Mouse (Mus musculus) G1E (cell line): ENCODE measurements at regions not wholly inside any gene's neighbourhood (a gene's known extent, or its start where the extent isn't known, plus 50 kb on each side); places are given as distances from the start of the nearest gene placed in this dataset.

ENCODE experiments used
- ATAC-seq: 2 replicates; pipeline ENCODE4 v1.8.0; 2016; ENCODE audit warnings: mild to moderate bottlenecking; ENCODE audit not compliant: insufficient number of reproducible peaks, poor library complexity, low FRiP score, severe bottlenecking; ENCODE audit errors: extremely low read depth
- DNase-seq: peaks from one replicate; pipeline ENCODE4 v3.0.0; 2012; ENCODE audit warnings: low spot score
- H3K27me3 ChIP-seq: 2 replicates; pipeline ENCODE4 v1.6.1; 2012; ENCODE audit warnings: mild to moderate bottlenecking, low read length, inconsistent platforms; ENCODE audit not compliant: insufficient read depth
- H3K36me3 ChIP-seq: replicated peaks from 2 replicates; pipeline ENCODE3; 2012; ENCODE audit warnings: mild to moderate bottlenecking, inconsistent platforms
- H3K4me1 ChIP-seq: 2 replicates; pipeline ENCODE4 v1.6.1; 2012; ENCODE audit warnings: low read depth, low read length, inconsistent platforms, mixed read lengths; ENCODE audit not compliant: insufficient read depth
- H3K4me3 ChIP-seq: 2 replicates; pipeline ENCODE4 v1.5.1; 2012; ENCODE audit warnings: low read depth, mild to moderate bottlenecking, inconsistent platforms, low read length, moderate library complexity, mixed read lengths
- H3K9me3 ChIP-seq: replicated peaks from 2 replicates; pipeline ENCODE4 v1.6.1; 2012; ENCODE audit warnings: inconsistent platforms
- CTCF ChIP-seq: IDR thresholded peaks from 2 replicates; pipeline ENCODE4 v1.5.1; 2012; ENCODE audit warnings: low read depth, low read length, inconsistent platforms, mixed read lengths
- GATA1 ChIP-seq: IDR thresholded peaks from 2 replicates; pipeline ENCODE4 v1.6.1; 2012; ENCODE audit warnings: borderline replicate concordance, low read length, inconsistent platforms, mixed read lengths
- GATA2 ChIP-seq: IDR thresholded peaks from 2 replicates; pipeline ENCODE4 v1.6.1; 2012; ENCODE audit warnings: low read depth, low read length, inconsistent platforms, borderline replicate concordance
- POLR2AphosphoS5 ChIP-seq: IDR thresholded peaks from 2 replicates; pipeline ENCODE4 v1.6.1; 2012; ENCODE audit warnings: low read depth, low read length, inconsistent platforms; ENCODE audit not compliant: insufficient replicate concordance
- TAL1 ChIP-seq: conservative IDR thresholded peaks from 2 replicates; pipeline ENCODE4 v1.6.1; 2012; ENCODE audit warnings: low read depth, low read length, inconsistent platforms, mixed read lengths

DNA sequence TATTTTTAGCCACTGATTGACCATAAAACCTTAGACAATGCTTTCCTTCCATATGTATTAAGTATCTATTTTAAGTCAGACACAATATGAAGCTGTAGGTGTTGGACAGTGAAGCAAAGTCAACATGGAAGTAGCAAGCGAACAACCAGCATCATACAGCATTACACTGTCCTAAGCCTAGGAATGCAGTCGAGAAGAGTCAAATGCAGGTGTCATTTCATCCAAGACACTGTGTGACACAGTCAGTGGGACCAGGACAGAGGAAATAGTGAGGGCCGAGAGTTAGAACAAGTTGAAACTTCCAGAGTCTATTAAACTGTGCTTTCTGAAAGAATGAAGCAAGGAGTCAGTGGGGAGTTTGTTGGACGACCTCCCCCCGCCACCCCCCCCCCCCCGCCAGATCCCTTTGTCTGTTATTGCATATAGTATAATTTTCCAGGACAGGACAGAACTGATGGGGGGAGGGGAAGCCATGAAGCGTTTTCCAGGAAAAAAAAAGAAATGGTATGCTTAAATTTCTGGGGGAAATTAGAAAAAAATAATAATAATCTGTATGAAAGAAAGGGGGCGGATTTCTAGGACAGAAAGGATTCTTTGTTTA, 559.9 kb downstream of the Rps29 start:
- TF ChIP-seq TAL1, result no peak
- no peak for TF ChIP-seq GATA2
- TF ChIP-seq GATA1, result no peak
- peaks cover 10% of the 10 kb centered on the region for H3K9me3 ChIP-seq
- no peaks in the 10 kb centered on the region for H3K27me3 ChIP-seq
- ATAC-seq (no peak), DNase-seq (no peak)
- H3K36me3 ChIP-seq, result no peaks in the 10 kb centered on the region
- H3K4me3 ChIP-seq, result no peak overlapping the region
- H3K4me1 ChIP-seq, result no peaks in the 10 kb centered on the region

DNA sequence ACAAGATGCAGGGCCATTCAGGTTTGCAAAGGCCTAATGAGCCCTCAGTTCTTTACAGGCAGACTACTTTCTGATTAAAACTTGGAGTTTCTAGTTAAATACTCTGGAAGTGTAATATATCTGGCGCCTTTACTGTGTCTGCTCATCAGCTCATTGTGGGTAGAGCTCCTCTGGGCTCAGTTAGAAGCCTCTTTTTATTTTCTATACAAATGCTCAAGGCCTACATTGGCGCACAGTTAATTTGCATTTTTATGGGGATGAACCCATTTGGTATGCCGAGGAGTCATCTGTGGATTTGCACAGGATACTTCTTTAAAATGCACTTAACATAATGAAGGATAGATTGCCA, 573.5 kb downstream of the Rps29 start:
- DNase-seq (no peak), ATAC-seq (no peak)
- Histone ChIP-seq H3K4me3 (no peak overlapping the region), H3K27me3 (no peaks in the 10 kb centered on the region), H3K9me3 (no peaks in the 10 kb centered on the region), H3K36me3 (no peaks in the 10 kb centered on the region), H3K4me1 (no peaks in the 10 kb centered on the region)
- no peak for TF ChIP-seq CTCF
- TF ChIP-seq POLR2AphosphoS5, result no peak
- no peak for TF ChIP-seq GATA1
- no peak for TF ChIP-seq TAL1
- TF ChIP-seq GATA2, result no peak

DNA sequence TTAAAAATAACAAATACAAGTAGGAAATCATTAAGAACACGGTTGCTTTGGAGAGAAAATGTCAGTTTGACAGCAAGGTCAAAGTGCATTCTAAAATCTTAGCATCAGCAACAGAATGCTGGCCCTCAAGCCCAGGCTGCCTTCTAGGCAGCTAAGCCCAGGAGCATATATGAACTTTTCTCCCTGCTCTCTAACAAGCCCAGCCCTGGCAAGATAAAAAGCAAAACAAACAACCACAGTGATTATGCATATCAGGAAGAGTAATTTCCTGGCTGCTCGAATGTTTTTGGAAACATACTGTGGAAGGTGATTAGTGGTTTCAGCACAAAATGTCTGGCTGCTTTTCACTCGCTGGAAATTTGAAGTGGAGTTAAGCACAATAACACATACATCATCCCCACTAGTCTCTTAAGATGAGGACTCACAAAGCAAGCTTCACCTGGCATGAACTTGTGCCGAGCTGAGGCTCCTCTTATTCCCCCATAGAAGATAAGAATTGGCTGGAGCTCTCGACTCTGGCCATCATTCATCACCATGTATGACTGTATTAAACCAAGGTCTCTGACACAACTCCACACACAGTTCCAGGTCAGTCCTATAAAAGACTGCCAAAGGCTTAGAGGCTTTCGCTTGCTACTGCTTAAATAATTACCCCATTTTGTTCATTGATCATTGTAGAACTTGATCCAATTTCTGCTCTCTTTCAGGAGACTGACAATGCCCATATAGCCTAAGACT, 574.0 kb downstream of the Rps29 start:
- ATAC-seq (no peak), DNase-seq (no peak)
- Histone ChIP-seq H3K9me3 (0 out of 2 replicates have a peak, but pooled peaks cover 1% of the 10 kb centered on the region), H3K4me3 (no peak overlapping the region), H3K4me1 (no peaks in the 10 kb centered on the region), H3K36me3 (no peaks in the 10 kb centered on the region), H3K27me3 (no peaks in the 10 kb centered on the region)
- TF ChIP-seq GATA1 (no peak), GATA2 (no peak), CTCF (no peak)

DNA sequence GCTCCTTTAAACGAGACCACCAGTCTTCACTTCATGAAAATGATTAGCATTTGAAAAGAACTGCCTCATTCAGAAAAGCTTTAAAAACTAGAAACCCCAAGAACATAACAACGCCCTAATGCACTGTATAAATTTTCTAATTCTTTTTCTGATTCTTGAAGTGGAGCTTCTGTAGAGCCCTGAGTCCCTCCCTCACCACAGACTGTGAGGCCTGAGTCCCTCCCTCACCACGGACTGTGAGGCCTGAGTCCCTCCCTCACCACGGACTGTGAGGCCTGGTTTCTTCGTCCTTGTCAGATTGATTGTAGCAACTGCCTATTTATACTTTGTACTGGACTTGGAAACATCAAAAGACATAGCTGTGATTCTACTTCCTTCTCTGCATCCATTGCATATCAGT, 579.1 kb downstream of the Rps29 start:
- Histone ChIP-seq H3K9me3 (peaks cover 7% of the 10 kb centered on the region; the same call in 1 of the 2 replicates), H3K36me3 (no peaks in the 10 kb centered on the region), H3K27me3 (no peaks in the 10 kb centered on the region), H3K4me3 (no peak overlapping the region), H3K4me1 (no peaks in the 10 kb centered on the region)
- ATAC-seq, result no peak
- no peak for DNase-seq
- TF ChIP-seq TAL1, result no peak

DNA sequence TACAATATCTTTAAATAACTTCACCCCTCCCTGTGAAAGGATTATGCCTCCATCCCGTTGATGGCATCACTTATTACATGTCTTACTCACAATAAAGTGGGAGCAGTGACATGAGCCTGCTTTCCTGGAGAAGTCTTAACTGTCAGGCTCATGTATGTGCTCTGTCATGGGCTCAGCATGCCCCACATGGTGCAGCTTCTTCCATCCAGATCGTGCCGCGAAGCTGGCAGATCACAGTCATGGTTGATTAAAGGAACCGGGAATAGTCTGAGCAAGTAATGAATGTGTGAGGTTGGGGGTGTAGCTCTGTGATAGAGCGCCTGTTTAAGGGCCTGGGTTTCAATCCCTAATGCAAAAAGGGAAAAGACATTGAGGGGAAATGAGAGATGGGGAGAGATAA, 581.5 kb downstream of the Rps29 start:
- H3K4me1 ChIP-seq, result no peaks in the 10 kb centered on the region
- no peak for ATAC-seq
- no peak overlapping the region for H3K4me3 ChIP-seq
- H3K36me3 ChIP-seq, result no peaks in the 10 kb centered on the region
- TF ChIP-seq GATA2 (no peak), CTCF (no peak), TAL1 (no peak), POLR2AphosphoS5 (no peak), GATA1 (no peak)
- no peaks in the 10 kb centered on the region for H3K27me3 ChIP-seq
- H3K9me3 ChIP-seq, result peaks cover 7% of the 10 kb centered on the region; the same call in 1 of the 2 replicates
- DNase-seq, result no peak

DNA sequence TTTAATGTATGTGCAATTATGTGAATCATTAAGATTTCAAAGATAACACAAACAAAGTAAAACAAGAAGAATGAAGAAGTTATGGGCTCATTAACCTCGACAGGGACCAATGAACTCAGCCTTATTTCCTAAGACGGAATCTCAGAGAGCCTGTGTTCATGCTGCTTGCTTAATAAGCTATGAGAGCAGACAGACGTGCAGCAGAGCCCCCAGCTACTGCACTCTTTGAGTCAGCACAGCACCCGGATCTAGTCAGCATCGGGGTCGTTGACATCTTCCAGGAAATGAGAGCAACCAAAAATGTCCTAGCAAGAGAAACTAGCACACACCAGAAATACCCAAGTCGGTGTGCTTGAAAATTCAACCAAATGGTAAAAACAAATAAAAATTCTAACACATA, 582.1 kb downstream of the Rps29 start:
- H3K4me3 ChIP-seq, result no peak overlapping the region
- no peaks in the 10 kb centered on the region for H3K27me3 ChIP-seq
- H3K36me3 ChIP-seq, result no peaks in the 10 kb centered on the region
- ATAC-seq (no peak), DNase-seq (no peak)
- H3K9me3 ChIP-seq, result peaks cover 7% of the 10 kb centered on the region; the same call in 1 of the 2 replicates
- TF ChIP-seq CTCF (no peak), GATA1 (no peak), TAL1 (no peak), GATA2 (no peak), POLR2AphosphoS5 (no peak)
- H3K4me1 ChIP-seq, result no peaks in the 10 kb centered on the region
